Comparison of ENCODE assay signal across 9 mouse cellular contexts in genomic region chr15:8663348-8664099, GRCm38 (mm10). TPM values are rescaled to one million over a fixed set of nuclear protein-coding genes. Genes with fewer than 3 reads are reported as not detected.
DNase-seq lines count a peak whose midpoint lies in the region; ATAC-seq lines count a peak whose summit lies in the region.
"Had no signal": no experiment of that assay in that cellular context is flagged by ENCODE, and none has a peak within 500 bp of the region (broad histone marks: within the 10 kb centered on the region; RNA-seq: fewer than 3 reads in every experiment).

No protein-coding gene starts in this region.

- WGBS in limb, embryonic 12.5 days, result 70% methylated on average over 17 of the region's 17 CpGs
- 89% methylated on average over 17 of the region's 17 CpGs for WGBS in limb, embryonic 10.5 days
- WGBS in hindbrain, embryonic 15.5 days, result 42% methylated on average over 17 of the region's 17 CpGs
- WGBS in lung, embryonic 16.5 days, result 39% methylated on average over 17 of the region's 17 CpGs

- H3K9me3 ChIP-seq in limb, embryonic 12.5 days, result no peaks in the 10 kb centered on the region
- no peaks in the 10 kb centered on the region for H3K9me3 ChIP-seq in limb, embryonic 10.5 days (replicated peaks)
- H3K9me3 ChIP-seq in hindbrain, embryonic 15.5 days, result no peaks in the 10 kb centered on the region
- H3K9me3 ChIP-seq in lung, embryonic 16.5 days (ENCODE audit: control insufficient read depth, low read length), result no peaks in the 10 kb centered on the region

- no peak overlapping the region for H3K4me2 ChIP-seq in limb, embryonic 12.5 days
- peak overlapping the region; percentile 47 for H3K4me2 ChIP-seq in hindbrain, embryonic 15.5 days
- H3K4me2 ChIP-seq in lung, embryonic 16.5 days (ENCODE audit: low read depth, low read length), result 0 out of 2 replicates have a peak overlapping the region, but pooled peaks have one; percentile 6

- no peak for DNase-seq in limb, embryonic 10.5 days (ENCODE audit: low spot score)
- DNase-seq in cerebellum, adult 9-10 months, result peak; percentile 23
- peak; percentile 63 for DNase-seq in gastrocnemius, postnatal 14 days
- peak; percentile 59 to 63 for DNase-seq in right cerebral cortex, postnatal 36 days (ENCODE audit: low spot score in 2 of 2)
- no peak for DNase-seq in liver

- H3K36me3 ChIP-seq in limb, embryonic 12.5 days, result no peaks in the 10 kb centered on the region
- no peaks in the 10 kb centered on the region for H3K36me3 ChIP-seq in limb, embryonic 10.5 days
- no peaks in the 10 kb centered on the region for H3K36me3 ChIP-seq in hindbrain, embryonic 15.5 days
- H3K36me3 ChIP-seq in lung, embryonic 16.5 days (ENCODE audit: control insufficient read depth, insufficient read depth, low read length), result no peaks in the 10 kb centered on the region

- peak overlapping the region; percentile 64 for H3K27ac ChIP-seq in limb, embryonic 12.5 days
- no peak overlapping the region; the same call in 1 of the 2 replicates for H3K27ac ChIP-seq in limb, embryonic 10.5 days
- peak overlapping the region; percentile 67 for H3K27ac ChIP-seq in hindbrain, embryonic 15.5 days (replicated peaks)
- peak overlapping the region; percentile 37; the same call in 1 of the 2 replicates for H3K27ac ChIP-seq in lung, embryonic 16.5 days (ENCODE audit: low read length)

- H3K9ac ChIP-seq in limb, embryonic 12.5 days (replicated peaks), result no peak overlapping the region
- no peak overlapping the region for H3K9ac ChIP-seq in hindbrain, embryonic 15.5 days
- H3K9ac ChIP-seq in lung, embryonic 16.5 days (ENCODE audit: low read length), result no peak overlapping the region

- H3K4me3 ChIP-seq in limb, embryonic 12.5 days (replicated peaks), result no peak overlapping the region
- no peak overlapping the region for H3K4me3 ChIP-seq in limb, embryonic 10.5 days
- H3K4me3 ChIP-seq in hindbrain, embryonic 15.5 days, result peak overlapping the region; percentile 17; the same call in 1 of the 2 replicates
- H3K4me3 ChIP-seq in lung, embryonic 16.5 days (ENCODE audit: low read length), result no peak overlapping the region

- intact Hi-C loops in gastrocnemius, postnatal 14 days (cut with DNase I; ENCODE audit: low total_unique reads), result no loop called here

- H3K27me3 ChIP-seq in limb, embryonic 12.5 days, result no peaks in the 10 kb centered on the region
- no peaks in the 10 kb centered on the region for H3K27me3 ChIP-seq in limb, embryonic 10.5 days (ENCODE audit: low read depth, poor library complexity, severe bottlenecking)
- no peaks in the 10 kb centered on the region for H3K27me3 ChIP-seq in hindbrain, embryonic 15.5 days
- H3K27me3 ChIP-seq in lung, embryonic 16.5 days (ENCODE audit: control insufficient read depth, insufficient read depth, low read depth, low read length), result no peaks in the 10 kb centered on the region

- no peak; the same call in 1 of the 2 replicates for ATAC-seq in limb, embryonic 12.5 days (ENCODE audit: insufficient number of reproducible peaks, insufficient read depth, low FRiP score, low TSS enrichment, low read depth)
- peak; percentile 62; the same call in 1 of the 2 replicates for ATAC-seq in hindbrain, embryonic 15.5 days (ENCODE audit: low FRiP score, low read depth)
- ATAC-seq in lung, embryonic 16.5 days (ENCODE audit: low read depth), result peak; percentile 83

- H3K4me1 ChIP-seq in limb, embryonic 12.5 days (replicated peaks), result peaks cover 51% of the 10 kb centered on the region
- peaks cover 44% of the 10 kb centered on the region for H3K4me1 ChIP-seq in limb, embryonic 10.5 days
- H3K4me1 ChIP-seq in hindbrain, embryonic 15.5 days (replicated peaks), result peaks cover 33% of the 10 kb centered on the region
- H3K4me1 ChIP-seq in lung, embryonic 16.5 days (replicated peaks; ENCODE audit: control insufficient read depth, insufficient read depth, low read length), result peaks cover 20% of the 10 kb centered on the region

RNA-seq across cellular contexts. Expression of gene Slc1a3, which starts 47.0 kb away (rescaled TPM):
- polyA plus RNA-seq in limb, embryonic 12.5 days (2016; fragmentation: Nextera tagmentation; extraction: Ambion mirVana), result 36.8 and 44.6 TPM in 2 replicates
- 19.9 and 24.1 TPM in 2 replicates for polyA plus RNA-seq in limb, embryonic 10.5 days (2016; fragmentation: Nextera tagmentation; extraction: Ambion mirVana)
- 1 to 10 TPM; 1.6 to 2.6 TPM for total RNA-seq in gastrocnemius, postnatal 14 days (2021)
- 198 and 227 TPM in 2 replicates for polyA plus RNA-seq in hindbrain, embryonic 15.5 days (2015; fragmentation: Nextera tagmentation; extraction: Ambion mirVana)
- polyA plus RNA-seq in lung, embryonic 16.5 days (2015; fragmentation: Nextera tagmentation; extraction: Ambion mirVana), result 23.5 and 25.2 TPM in 2 replicates
- total RNA-seq: MEL had no signal

Comparison
In these comparisons a context has a peak if more than half of its experiments do, and no peak if none do; other contexts are left out.
1. DNase-seq: peak in cerebellum, adult 9-10 months (single experiment), gastrocnemius, postnatal 14 days (single experiment) and right cerebral cortex, postnatal 36 days (2 of 2); none in limb, embryonic 10.5 days (single experiment) and liver (single experiment).